Mouse (Mus musculus) thymus, postnatal 14 days (tissue): ENCODE results near the gene Dock1.

Source experiments
- DNase-seq: peaks from one replicate; pipeline ENCODE4 v3.0.0; 2021

Dock1 gene

GRCm38 (mm10) chr7:134757605-134758004, 87.2 kb downstream of the Dock1 start:
- no peak for DNase-seq

GRCm38 (mm10) chr7:134761799-134762198, 91.3 kb downstream of the Dock1 start:
- no peak for DNase-seq

GRCm38 (mm10) chr7:134765130-134765529, 94.7 kb downstream of the Dock1 start:
- DNase-seq, result no peak

- DNase-seq, result no peak
Observed at GRCm38 (mm10) chr7:134771314-134771713, 100.9 kb downstream of the Dock1 start.

GRCm38 (mm10) chr7:134772363-134772762, 101.9 kb downstream of the Dock1 start:
- DNase-seq, result no peak

GRCm38 (mm10) chr7:134772867-134773590, 102.6 kb downstream of the Dock1 start:
- DNase-seq, result no peak

GRCm38 (mm10) chr7:134773761-134774415, 103.4 kb downstream of the Dock1 start:
- no peak for DNase-seq

GRCm38 (mm10) chr7:134774468-134775162, 104.2 kb downstream of the Dock1 start:
- DNase-seq, result no peak

- no peak for DNase-seq
Observed at GRCm38 (mm10) chr7:134775671-134776070, 105.2 kb downstream of the Dock1 start.

- no peak for DNase-seq
Observed at GRCm38 (mm10) chr7:134776306-134776705, 105.9 kb downstream of the Dock1 start.

GRCm38 (mm10) chr7:134779761-134780160, 109.3 kb downstream of the Dock1 start:
- no peak for DNase-seq

GRCm38 (mm10) chr7:134787110-134787509, 116.7 kb downstream of the Dock1 start:
- DNase-seq, result no peak

GRCm38 (mm10) chr7:134794889-134795288, 124.4 kb downstream of the Dock1 start:
- DNase-seq, result no peak

GRCm38 (mm10) chr7:134800079-134800478, 129.6 kb downstream of the Dock1 start:
- DNase-seq, result no peak

GRCm38 (mm10) chr7:134804422-134804821, 134.0 kb downstream of the Dock1 start:
- no peak for DNase-seq

- DNase-seq, result no peak
Observed at GRCm38 (mm10) chr7:134806799-134807198, 136.3 kb downstream of the Dock1 start.

- no peak for DNase-seq
Observed at GRCm38 (mm10) chr7:134808406-134808805, 138.0 kb downstream of the Dock1 start.

GRCm38 (mm10) chr7:134809241-134809975, 139.0 kb downstream of the Dock1 start:
- DNase-seq, result no peak

GRCm38 (mm10) chr7:134818471-134818870, 148.0 kb downstream of the Dock1 start:
- no peak for DNase-seq

- no peak for DNase-seq
Observed at GRCm38 (mm10) chr7:134821264-134821663, 150.8 kb downstream of the Dock1 start.

GRCm38 (mm10) chr7:134822006-134822405, 151.6 kb downstream of the Dock1 start:
- DNase-seq, result no peak

GRCm38 (mm10) chr7:134823891-134824290, 153.4 kb downstream of the Dock1 start:
- no peak for DNase-seq

- no peak for DNase-seq
Observed at GRCm38 (mm10) chr7:134840066-134840465, 169.6 kb downstream of the Dock1 start.
